Mouse (Mus musculus) limb, embryonic 10.5 days (tissue): Measurements from ENCODE around the gene Psmg1. TPM values are rescaled to one million over a fixed set of nuclear protein-coding genes. Genes with fewer than 3 reads are reported as not detected.
A peak's percentile ranks its signal among the peaks of the same experiment; 100 is the strongest.
"Not testable (repeated sequence)": the region's sequence is repeated elsewhere in the genome, so short reads cannot be mapped to it uniquely, and the experiment has no call there.

ENCODE experiments used
- DNase-seq: peaks from one replicate; pipeline ENCODE4 v3.0.0-alpha.2; 2017; ENCODE audit warnings: low spot score
- H3K27ac ChIP-seq: fragments of 300-500 bp; sonication (generic); 2 replicates; pipeline ENCODE4 v1.5.1; 2016; ENCODE audit warnings: mild to moderate bottlenecking
- H3K27me3 ChIP-seq: fragments of 300-500 bp; sonication (generic); 2 replicates; pipeline ENCODE4 v1.6.1; 2016; ENCODE audit warnings: low read depth, mild to moderate bottlenecking; ENCODE audit not compliant: poor library complexity, severe bottlenecking
- H3K36me3 ChIP-seq: fragments of 300-500 bp; sonication (generic); 2 replicates; pipeline ENCODE4 v1.6.1; 2016; ENCODE audit warnings: mild to moderate bottlenecking, moderate library complexity
- H3K4me1 ChIP-seq: fragments of 300-500 bp; sonication (generic); 2 replicates; pipeline ENCODE4 v1.6.1; 2016
- H3K4me3 ChIP-seq: fragments of 300-500 bp; sonication (generic); 2 replicates; pipeline ENCODE4 v1.5.1; 2016; ENCODE audit warnings: mild to moderate bottlenecking, moderate library complexity
- H3K9me3 ChIP-seq: fragments of 300-500 bp; sonication (generic); replicated peaks from 2 replicates; pipeline ENCODE4 v1.6.1; 2016; ENCODE audit warnings: mild to moderate bottlenecking
- WGBS: fragments of 180-500 bp; shearing (Covaris S2); methylation state at CpG from one replicate; pipeline ENCODE4 v1.1.7; 2016; 5-methylcytosine and 5-hydroxymethylcytosine counted together
- polyA plus RNA-seq: library from polyadenylated mRNA; unstranded; fragments of >200 nt; fragmentation: Nextera tagmentation; extraction: Ambion mirVana; gene quantifications from 2 replicates; pipeline ENCODE4 v1.2.1, GENCODE M21; 2016

Psmg1 gene
- polyA plus RNA-seq = 139 and 149 TPM in 2 replicates

DNA sequence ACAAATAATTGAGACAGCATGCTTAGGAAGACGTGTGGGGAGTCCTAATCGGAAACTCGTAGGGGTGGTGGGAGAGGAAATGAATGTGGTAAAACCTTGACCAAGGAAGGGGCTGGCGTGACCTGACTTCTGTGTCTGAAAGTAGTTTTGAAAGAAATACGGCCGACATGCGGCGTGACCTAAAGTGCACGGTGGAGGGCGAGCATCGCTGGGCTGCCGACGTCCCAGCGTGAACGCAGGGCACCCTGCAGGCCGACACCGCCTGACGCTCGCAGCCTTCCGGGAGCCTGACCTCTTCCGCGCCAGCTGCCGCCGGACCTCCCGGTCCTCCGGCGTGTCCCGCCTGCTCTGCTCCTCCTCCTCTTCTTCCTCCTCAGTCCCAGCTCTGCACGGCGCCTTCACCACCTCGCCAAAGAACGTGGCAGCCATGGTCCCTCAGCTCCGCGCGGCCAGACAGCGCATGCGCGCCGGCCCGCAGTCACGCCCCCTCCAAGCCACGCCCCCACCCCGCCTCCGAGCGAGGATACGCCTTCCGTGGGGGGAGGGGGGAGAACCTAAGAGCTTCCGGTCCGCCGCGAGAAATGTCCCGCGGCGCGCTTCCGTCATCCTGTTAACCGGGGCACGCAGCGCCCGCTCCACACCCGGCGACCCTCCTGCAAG is at the start of gene Psmg1:
Gene Psmg1, minus strand, starts transcription at position 499 of the 660 bp plus-strand sequence.
- Histone ChIP-seq H3K27ac (peak within 1 kb of the TSS; percentile 93), H3K36me3 (peaks cover 62% of the 10 kb centered on the region), H3K9me3 (no peaks in the 10 kb centered on the region), H3K27me3 (no peaks in the 10 kb centered on the region), H3K4me1 (peaks cover 35% of the 10 kb centered on the region), H3K4me3 (peak within 1 kb of the TSS; percentile 86)
- peak; percentile 100 for DNase-seq
- under 1% methylated on average over 62 of the region's 62 CpGs for WGBS

DNA sequence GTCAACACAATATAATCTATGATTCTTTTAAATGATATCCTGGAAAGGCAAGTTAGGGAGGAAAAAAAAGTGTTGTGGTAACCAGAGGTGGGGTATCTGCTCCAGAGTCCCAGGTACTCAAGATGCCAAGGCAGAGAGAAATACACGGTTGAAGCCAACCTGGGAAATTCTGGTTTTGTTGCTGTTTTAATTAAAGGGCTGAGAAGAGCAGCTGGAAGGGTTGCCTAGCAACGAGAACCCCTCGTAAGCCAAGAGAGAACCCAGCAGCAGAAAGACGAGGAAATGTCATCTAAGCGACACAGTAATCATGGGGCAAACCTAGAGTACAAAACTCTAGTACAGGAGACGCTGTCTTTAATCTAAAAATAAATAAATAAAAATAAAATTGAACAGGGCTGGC is 48.8 kb upstream of the Psmg1 start:
- no peaks in the 10 kb centered on the region for H3K9me3 ChIP-seq
- no peak overlapping the region for H3K27ac ChIP-seq
- no peak overlapping the region for H3K4me3 ChIP-seq
- DNase-seq = no peak
- H3K36me3 ChIP-seq = peaks cover 100% of the 10 kb centered on the region
- peaks cover 7% of the 10 kb centered on the region for H3K4me1 ChIP-seq
- H3K27me3 ChIP-seq = no peaks in the 10 kb centered on the region
- 75% methylated on average over 6 of the region's 6 CpGs for WGBS

DNA sequence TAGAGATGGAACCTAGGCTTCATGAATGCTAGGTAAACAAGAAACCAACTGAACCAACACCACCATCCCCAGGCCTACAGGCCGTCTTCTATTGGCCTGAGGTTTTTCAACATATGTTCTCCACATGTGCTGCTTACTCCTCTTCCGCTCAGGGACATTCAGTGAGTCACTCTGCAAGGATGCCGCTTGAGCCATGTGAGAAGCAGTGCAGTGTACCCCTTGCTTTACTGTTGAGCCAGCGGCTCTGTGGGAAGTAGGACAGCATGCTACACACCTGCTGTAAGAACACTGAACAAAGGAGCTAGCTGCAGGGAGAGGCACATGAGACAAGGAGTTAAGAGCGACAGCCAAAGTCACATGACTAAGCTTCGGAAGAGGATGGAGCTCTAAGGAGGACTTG is 43.7 kb upstream of the Psmg1 start:
- H3K36me3 ChIP-seq = peaks cover 100% of the 10 kb centered on the region
- H3K9me3 ChIP-seq = no peaks in the 10 kb centered on the region
- 82% methylated on average over 6 of the region's 6 CpGs for WGBS
- peak overlapping the region; percentile 51 for H3K27ac ChIP-seq
- no peak for DNase-seq
- H3K27me3 ChIP-seq = no peaks in the 10 kb centered on the region
- peaks cover 9% of the 10 kb centered on the region for H3K4me1 ChIP-seq
- H3K4me3 ChIP-seq = no peak overlapping the region

DNA sequence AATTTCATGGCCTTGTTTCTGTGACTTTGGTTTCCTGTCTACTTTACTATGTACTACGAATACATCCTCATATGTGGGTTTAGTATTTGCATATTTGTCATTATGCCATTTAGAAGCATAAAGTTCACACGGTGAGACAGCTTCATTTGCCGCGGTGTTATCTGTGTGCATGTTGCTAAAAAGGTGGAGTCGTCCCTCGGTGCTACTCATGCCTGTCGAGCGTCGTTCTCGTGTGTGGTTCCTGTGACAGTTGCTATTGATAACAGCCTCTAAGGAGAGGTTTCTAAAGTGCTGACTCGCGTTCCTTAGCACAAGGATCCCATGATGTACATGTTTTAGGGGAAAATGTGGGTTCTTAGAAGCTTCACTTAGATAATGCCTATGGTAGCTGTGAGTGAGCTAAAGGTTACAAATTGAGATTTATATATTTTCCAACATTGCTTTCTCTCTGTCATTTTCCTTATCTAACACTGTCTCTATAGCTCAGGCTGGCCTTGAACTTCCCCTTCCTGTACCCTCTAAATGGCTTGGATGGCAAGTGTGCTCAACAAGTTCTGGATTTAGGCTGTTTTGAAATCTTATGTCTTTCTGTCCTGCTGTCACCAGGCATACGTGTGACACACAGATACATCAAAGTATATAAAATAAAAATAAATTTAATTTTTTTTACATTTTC is 41.7 kb upstream of the Psmg1 start:
- Histone ChIP-seq H3K4me1 (peaks cover 9% of the 10 kb centered on the region), H3K9me3 (no peaks in the 10 kb centered on the region), H3K27me3 (no peaks in the 10 kb centered on the region), H3K4me3 (no peak overlapping the region), H3K36me3 (peaks cover 100% of the 10 kb centered on the region), H3K27ac (no peak overlapping the region)
- WGBS = 92% methylated on average over 13 of the region's 13 CpGs
- DNase-seq = no peak

DNA sequence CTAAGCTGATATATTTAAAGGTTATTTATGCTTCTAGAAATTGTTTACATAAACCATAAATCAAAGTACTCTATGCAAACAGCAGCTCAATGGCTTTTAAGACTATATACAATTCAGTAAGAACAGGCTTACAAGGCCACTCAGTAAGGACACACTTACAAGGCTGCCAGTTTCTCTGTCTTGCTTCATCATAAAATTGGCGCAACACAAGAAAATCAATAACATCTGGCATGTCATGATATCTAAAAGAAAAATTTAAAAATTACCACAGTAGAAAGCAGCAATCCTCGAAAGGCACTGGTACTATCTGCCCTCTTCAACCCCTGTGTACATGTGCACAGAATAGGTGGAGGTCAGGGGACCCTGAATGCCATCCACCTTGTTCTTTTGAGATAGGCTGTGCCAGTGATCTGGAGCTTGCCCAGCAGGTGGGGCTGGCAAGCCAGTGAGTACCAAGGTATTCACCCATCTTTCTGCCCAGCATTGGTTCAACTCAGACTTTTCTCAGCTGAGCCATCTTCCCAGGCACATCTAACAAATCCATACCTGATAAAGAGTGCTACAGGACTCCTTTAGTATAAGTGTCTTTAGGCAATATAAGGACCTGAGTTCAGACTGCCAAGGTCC is 39.8 kb upstream of the Psmg1 start:
- DNase-seq = no peak
- Histone ChIP-seq H3K4me1 (peaks cover 9% of the 10 kb centered on the region), H3K4me3 (no peak overlapping the region), H3K36me3 (peaks cover 100% of the 10 kb centered on the region), H3K9me3 (no peaks in the 10 kb centered on the region), H3K27ac (no peak overlapping the region), H3K27me3 (no peaks in the 10 kb centered on the region)
- WGBS = 95% methylated on average over 2 of the region's 2 CpGs

DNA sequence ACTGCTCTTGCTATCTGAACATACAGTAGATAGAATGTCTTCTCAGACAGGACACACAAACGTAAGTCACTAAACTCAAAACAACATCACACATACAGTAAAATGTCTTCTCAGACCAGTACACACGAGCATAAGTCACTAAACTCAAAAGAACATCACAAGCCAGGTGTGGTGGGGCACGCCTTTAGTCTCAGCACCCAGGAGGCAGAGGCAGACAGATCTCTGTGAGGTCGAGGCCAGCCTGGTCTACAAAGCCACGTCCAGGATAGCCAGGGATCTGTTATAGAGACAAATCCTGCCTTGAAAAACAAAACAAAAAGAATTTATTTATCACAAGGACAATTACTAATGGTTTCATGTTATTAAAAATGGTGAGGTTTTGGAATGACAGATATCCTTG is 35.5 kb upstream of the Psmg1 start:
- no peaks in the 10 kb centered on the region for H3K4me1 ChIP-seq
- WGBS = 94% methylated on average over 5 of the region's 5 CpGs
- no peak for DNase-seq

DNA sequence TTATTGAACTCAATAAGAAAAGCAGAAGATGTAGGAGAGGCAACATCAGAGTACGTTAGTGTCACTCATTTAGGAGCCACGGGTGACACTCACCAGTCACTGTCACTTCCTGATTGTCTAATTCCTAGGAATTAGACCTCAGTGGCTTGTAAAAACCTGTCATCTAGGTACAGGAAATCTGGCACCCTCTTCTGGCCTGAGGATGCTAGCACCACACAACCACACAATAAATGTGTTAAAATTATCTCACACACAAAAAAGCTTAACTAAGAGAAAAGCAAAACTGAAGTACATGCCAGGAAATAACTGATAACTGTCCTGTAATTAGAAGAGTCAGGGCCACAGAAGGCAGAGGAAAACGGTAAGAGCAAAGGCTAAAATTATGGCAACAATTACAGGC is 34.5 kb upstream of the Psmg1 start:
- Histone ChIP-seq H3K9me3 (no peaks in the 10 kb centered on the region), H3K4me1 (no peaks in the 10 kb centered on the region), H3K27me3 (no peaks in the 10 kb centered on the region), H3K27ac (no peak overlapping the region), H3K36me3 (peaks cover 94% of the 10 kb centered on the region), H3K4me3 (no peak overlapping the region)
- DNase-seq = no peak
- WGBS = 88% methylated on average over 3 of the region's 3 CpGs

More for the DNA sequence above, 35.5 kb upstream of the Psmg1 start:
- Histone ChIP-seq H3K9me3 (no peaks in the 10 kb centered on the region), H3K27me3 (no peaks in the 10 kb centered on the region), H3K27ac (no peak overlapping the region), H3K36me3 (peaks cover 94% of the 10 kb centered on the region), H3K4me3 (no peak overlapping the region)

DNA sequence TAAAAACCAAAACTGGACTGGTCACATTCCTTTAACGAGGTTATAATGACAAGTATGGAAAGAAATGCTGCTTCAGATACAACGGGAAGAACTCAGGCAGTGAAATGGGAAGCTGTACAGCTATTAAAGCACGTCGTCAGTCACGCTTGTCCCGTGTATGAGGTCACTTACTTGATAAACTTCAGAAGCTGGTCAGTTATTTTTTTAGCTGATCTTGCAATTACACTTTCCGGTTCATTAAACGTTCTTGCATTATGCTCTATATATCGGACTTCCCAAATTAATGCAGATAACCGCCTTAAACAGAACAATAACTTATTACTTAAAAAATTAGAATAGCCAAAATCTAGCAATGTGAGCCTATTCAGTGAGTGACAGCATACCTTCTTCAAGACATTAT is 30.3 kb upstream of the Psmg1 start:
- peaks cover 94% of the 10 kb centered on the region for H3K36me3 ChIP-seq
- no peaks in the 10 kb centered on the region for H3K27me3 ChIP-seq
- no peak overlapping the region for H3K27ac ChIP-seq
- no peak overlapping the region for H3K4me3 ChIP-seq
- no peak for DNase-seq
- no peaks in the 10 kb centered on the region for H3K4me1 ChIP-seq
- no peaks in the 10 kb centered on the region for H3K9me3 ChIP-seq
- 96% methylated on average over 10 of the region's 10 CpGs for WGBS

DNA sequence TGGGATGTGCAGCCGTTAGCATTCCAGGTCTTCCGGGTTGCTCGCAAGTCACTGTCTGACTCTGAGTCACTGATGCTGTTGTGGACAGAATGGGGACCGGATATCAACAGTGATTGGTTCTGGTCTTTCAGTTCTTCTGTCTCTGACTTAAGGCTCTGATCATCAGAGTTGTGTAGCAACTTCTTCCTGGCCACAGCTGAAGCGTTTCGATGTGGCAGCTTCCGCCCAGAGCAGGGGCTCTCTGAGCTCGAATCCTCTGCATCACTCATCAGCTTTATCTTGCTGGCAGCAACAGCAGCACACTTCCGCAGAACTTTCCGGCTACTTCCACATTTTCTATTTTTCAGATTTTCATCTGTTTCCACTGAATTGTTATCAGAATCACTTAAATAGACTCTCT is 18.4 kb upstream of the Psmg1 start:
- H3K36me3 ChIP-seq = peaks cover 54% of the 10 kb centered on the region
- WGBS = no CpG with 5 or more reads among the region's 10 CpGs
- H3K27ac ChIP-seq, H3K9me3 ChIP-seq, H3K27me3 ChIP-seq, DNase-seq, H3K4me3 ChIP-seq, H3K4me1 ChIP-seq: not testable (repeated sequence)

DNA sequence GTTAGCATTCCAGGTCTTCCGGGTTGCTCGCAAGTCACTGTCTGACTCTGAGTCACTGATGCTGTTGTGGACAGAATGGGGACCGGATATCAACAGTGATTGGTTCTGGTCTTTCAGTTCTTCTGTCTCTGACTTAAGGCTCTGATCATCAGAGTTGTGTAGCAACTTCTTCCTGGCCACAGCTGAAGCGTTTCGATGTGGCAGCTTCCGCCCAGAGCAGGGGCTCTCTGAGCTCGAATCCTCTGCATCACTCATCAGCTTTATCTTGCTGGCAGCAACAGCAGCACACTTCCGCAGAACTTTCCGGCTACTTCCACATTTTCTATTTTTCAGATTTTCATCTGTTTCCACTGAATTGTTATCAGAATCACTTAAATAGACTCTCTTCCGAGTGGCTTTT is 13.5 kb upstream of the Psmg1 start:
- peaks cover 60% of the 10 kb centered on the region for H3K36me3 ChIP-seq
- H3K27ac ChIP-seq, H3K27me3 ChIP-seq, DNase-seq, H3K9me3 ChIP-seq, H3K4me3 ChIP-seq, H3K4me1 ChIP-seq: not testable (repeated sequence)
- no CpG with 5 or more reads among the region's 10 CpGs for WGBS

DNA sequence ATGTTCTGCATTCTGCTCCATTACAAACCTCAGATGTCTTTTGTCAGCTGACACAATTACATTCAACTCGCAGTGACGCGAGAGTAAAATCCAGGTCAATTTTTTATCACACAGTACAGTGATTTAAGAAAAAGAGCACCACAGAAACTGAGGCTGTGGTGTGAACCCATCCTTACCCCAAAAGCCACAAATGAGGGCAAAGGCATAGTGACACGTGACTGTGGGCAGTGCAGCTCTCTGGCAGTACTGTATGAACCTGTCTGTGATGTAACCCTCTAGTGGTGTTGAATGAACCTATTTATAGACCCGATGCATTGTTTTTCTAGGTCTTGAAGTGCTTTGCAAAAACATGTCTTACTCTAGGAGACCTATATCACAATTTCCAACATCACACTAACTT is 8.5 kb upstream of the Psmg1 start:
- Histone ChIP-seq H3K4me1 (0 out of 2 replicates have a peak, but pooled peaks cover 1% of the 10 kb centered on the region), H3K36me3 (peaks cover 78% of the 10 kb centered on the region), H3K27me3 (no peaks in the 10 kb centered on the region), H3K27ac (no peak overlapping the region), H3K4me3 (no peak overlapping the region), H3K9me3 (no peaks in the 10 kb centered on the region)
- WGBS = 92% methylated on average over 5 of the region's 5 CpGs
- no peak for DNase-seq

DNA sequence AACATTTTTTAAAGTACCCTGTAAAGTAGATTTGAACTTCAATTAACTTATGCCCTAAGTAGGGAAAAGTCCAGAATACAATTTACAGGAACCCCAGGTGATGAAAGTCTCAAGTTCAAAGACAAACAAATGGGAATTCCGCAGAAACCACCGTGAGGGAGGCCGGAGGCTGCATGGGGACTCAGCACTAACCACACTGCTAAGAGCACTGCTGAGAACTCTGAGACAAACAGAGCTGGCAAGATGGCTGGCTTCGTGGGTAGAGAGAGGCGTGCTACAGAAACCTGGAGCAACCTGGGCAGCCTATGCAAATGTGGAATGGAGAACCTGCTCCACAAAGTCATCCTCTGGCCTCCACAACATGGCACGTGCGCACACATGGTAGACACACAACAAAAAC is 5.4 kb upstream of the Psmg1 start:
- Histone ChIP-seq H3K27me3 (no peaks in the 10 kb centered on the region), H3K4me3 (no peak overlapping the region), H3K9me3 (no peaks in the 10 kb centered on the region), H3K27ac (no peak overlapping the region), H3K36me3 (peaks cover 75% of the 10 kb centered on the region), H3K4me1 (peaks cover 23% of the 10 kb centered on the region)
- no peak for DNase-seq
- WGBS = 91% methylated on average over 7 of the region's 7 CpGs

DNA sequence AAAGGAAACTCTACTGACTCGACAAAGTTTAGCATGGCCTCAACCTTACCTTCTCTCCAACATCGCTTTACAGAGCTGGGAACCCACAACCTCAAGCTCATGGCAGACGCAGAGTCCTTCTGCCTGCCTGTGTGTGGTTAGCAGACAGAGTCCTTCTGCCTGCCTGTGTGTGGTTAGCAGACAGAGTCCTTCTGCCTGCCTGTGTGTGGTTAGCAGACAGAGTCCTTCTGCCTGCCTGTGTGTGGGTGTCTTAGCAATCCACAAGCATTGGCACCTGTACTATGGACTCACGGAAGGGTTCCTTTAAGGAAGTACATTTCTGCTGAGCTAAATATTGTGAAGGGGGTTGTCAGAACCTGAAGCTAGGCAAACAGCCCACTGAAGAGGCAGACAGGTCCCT is 3.8 kb upstream of the Psmg1 start:
- not testable (repeated sequence) for H3K4me3 ChIP-seq, H3K27me3 ChIP-seq, H3K9me3 ChIP-seq, DNase-seq, H3K27ac ChIP-seq
- Histone ChIP-seq H3K4me1 (peaks cover 30% of the 10 kb centered on the region), H3K36me3 (peaks cover 61% of the 10 kb centered on the region)
- 90% methylated on average over 4 of the region's 4 CpGs for WGBS
